Mouse (Mus musculus) kidney, embryonic 15.5 days (tissue): ENCODE measurements around the gene Etnk2. TPM values are rescaled to one million over a fixed set of nuclear protein-coding genes. Genes with fewer than 3 reads are reported as not detected.
"Not testable (repeated sequence)": the region's sequence is repeated elsewhere in the genome, so short reads cannot be mapped to it uniquely, and the experiment has no call there.

Experiments used
- ATAC-seq: fragments of 200-750 bp; cut with Nextera tagmentation; replicated peaks from 2 replicates; pipeline ENCODE4 v1.8.0; 2017; ENCODE audit warnings: moderate TSS enrichment; ENCODE audit not compliant: low FRiP score
- H3K27ac ChIP-seq: fragments of 300-500 bp; sonication (generic); 2 replicates; pipeline ENCODE4 v1.5.1; 2015; ENCODE audit warnings: mild to moderate bottlenecking, inconsistent platforms
- H3K27me3 ChIP-seq: fragments of 300-500 bp; sonication (generic); 2 replicates; pipeline ENCODE4 v1.6.1; 2015; ENCODE audit warnings: inconsistent platforms
- H3K36me3 ChIP-seq: fragments of 300-500 bp; sonication (generic); 2 replicates; pipeline ENCODE4 v1.6.1; 2015; ENCODE audit warnings: inconsistent platforms
- H3K4me1 ChIP-seq: fragments of 300-500 bp; sonication (generic); 2 replicates; pipeline ENCODE4 v1.6.1; 2015; ENCODE audit warnings: inconsistent platforms
- H3K4me2 ChIP-seq: fragments of 300-500 bp; sonication (generic); 2 replicates; pipeline ENCODE4 v1.6.1; 2015; ENCODE audit warnings: moderate library complexity, mild to moderate bottlenecking, inconsistent platforms
- H3K4me3 ChIP-seq: fragments of 300-500 bp; sonication (generic); replicated peaks from 2 replicates; pipeline ENCODE4 v1.5.1; 2015; ENCODE audit warnings: mild to moderate bottlenecking, inconsistent platforms
- H3K9ac ChIP-seq: fragments of 300-500 bp; sonication (generic); 2 replicates; pipeline ENCODE4 v1.6.1; 2015; ENCODE audit warnings: mild to moderate bottlenecking, inconsistent platforms
- H3K9me3 ChIP-seq: fragments of 300-500 bp; sonication (generic); replicated peaks from 2 replicates; pipeline ENCODE4 v1.6.1; 2016; ENCODE audit warnings: inconsistent platforms
- WGBS: fragments of 180-500 bp; shearing (Covaris S2); methylation state at CpG from one replicate; pipeline ENCODE4 v1.1.7; 2015; ENCODE audit warnings: mixed read lengths; 5-methylcytosine and 5-hydroxymethylcytosine counted together
- polyA plus RNA-seq: library from polyadenylated mRNA; unstranded; fragments of >200 nt; fragmentation: Nextera tagmentation; extraction: Ambion mirVana; gene quantifications from 2 replicates; pipeline ENCODE4 v1.2.1, GENCODE M21; 2015

Etnk2 gene
- polyA plus RNA-seq, 1 experiment from 2014 or later = 4.0 TPM

DNA sequence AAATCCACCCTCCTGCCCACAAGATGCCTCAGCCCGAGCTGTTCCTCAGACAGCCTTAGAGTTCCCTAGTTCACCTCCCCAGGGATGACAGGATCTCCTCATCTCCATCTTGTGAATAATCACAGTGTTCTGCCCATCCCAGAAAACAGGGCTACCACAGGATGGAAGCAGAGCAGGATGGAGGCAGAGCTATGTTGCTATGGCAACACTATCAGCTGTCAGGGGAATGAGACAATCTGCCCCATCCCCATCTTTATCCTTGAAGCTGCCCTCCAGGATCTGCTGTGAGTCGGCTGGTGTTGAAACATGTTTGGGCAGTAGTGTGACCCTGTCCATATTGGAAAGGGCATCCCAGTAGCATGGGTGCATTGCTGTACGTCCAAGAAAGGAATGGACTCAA lies 32.2 kb upstream of the Etnk2 start:
- Histone ChIP-seq H3K4me3 (no peak overlapping the region), H3K4me2 (no peak overlapping the region), H3K27me3 (peaks cover 43% of the 10 kb centered on the region), H3K9ac (no peak overlapping the region), H3K27ac (no peak overlapping the region), H3K9me3 (no peaks in the 10 kb centered on the region), H3K36me3 (no peaks in the 10 kb centered on the region), H3K4me1 (peaks cover 8% of the 10 kb centered on the region)
- 75% methylated on average over 3 of the region's 3 CpGs for WGBS
- no peak for ATAC-seq

DNA sequence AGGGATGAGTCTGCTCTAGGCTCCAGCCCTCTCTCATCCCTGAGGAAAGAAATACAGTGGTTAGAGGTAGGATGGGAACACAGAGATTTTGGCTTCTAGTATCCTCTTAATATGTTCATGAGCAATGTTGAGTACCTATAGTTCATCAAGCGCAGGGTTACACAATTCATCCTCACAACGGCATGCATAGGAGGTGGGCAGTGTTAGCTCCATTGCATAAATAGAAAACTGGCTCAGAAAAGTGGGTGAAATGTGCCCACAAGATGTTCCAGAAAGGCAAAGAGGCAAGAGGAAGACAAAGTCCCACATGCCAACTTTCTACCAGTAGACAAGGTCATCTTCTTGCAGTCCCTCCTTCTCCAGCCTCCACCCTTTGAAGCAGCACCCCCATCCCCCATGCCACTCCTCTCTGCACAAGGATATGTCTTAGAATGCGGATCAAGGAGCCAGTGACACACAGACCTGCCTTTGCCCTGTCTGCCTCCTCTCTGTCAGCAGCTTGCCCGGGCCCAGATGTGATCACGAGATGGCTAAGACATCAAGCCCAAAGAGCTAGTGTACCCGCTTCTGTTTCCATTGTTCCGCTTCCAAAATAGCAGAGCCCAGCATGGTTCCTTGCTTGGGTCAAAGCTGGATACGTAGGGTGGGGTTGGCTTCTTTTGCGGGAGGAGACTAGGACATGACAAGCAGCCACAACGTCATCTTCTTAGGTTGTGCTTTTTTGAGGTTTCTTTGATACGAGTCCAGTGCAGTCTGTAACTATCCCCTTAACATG lies 30.5 kb upstream of the Etnk2 start:
- no peak overlapping the region for H3K27ac ChIP-seq
- no peak for ATAC-seq
- WGBS = 91% methylated on average over 11 of the region's 11 CpGs
- no peak overlapping the region for H3K4me2 ChIP-seq
- peaks cover 8% of the 10 kb centered on the region for H3K4me1 ChIP-seq
- no peaks in the 10 kb centered on the region for H3K9me3 ChIP-seq
- no peak overlapping the region for H3K4me3 ChIP-seq
- H3K36me3 ChIP-seq = no peaks in the 10 kb centered on the region
- no peak overlapping the region for H3K9ac ChIP-seq
- peaks cover 36% of the 10 kb centered on the region for H3K27me3 ChIP-seq

DNA sequence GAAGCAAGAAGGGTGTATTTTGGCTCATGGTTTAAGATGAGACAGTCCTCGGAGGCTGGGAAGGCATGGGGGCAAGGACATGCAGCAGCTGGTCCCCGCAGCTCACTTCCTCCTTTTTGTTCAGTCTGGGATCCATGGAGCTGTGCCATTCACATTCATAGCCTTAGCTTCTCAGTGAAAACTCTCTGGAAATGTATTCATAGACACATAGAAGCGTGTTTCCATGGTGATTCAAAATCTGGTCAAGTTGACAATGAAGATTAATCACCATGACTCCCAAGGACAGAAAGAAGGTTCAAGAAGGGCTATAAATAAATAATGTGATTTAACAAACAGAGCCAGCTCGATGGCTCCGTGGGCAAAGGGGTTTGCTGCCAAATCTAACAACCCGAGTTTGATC lies 29.4 kb upstream of the Etnk2 start:
- no peaks in the 10 kb centered on the region for H3K9me3 ChIP-seq
- ATAC-seq = no peak
- H3K4me1 ChIP-seq = peaks cover 8% of the 10 kb centered on the region
- H3K27me3 ChIP-seq = peaks cover 25% of the 10 kb centered on the region
- H3K4me3 ChIP-seq = no peak overlapping the region
- H3K36me3 ChIP-seq = no peaks in the 10 kb centered on the region
- 85% methylated on average over 6 of the region's 6 CpGs for WGBS
- no peak overlapping the region for H3K27ac ChIP-seq
- H3K9ac ChIP-seq = no peak overlapping the region
- H3K4me2 ChIP-seq = no peak overlapping the region

DNA sequence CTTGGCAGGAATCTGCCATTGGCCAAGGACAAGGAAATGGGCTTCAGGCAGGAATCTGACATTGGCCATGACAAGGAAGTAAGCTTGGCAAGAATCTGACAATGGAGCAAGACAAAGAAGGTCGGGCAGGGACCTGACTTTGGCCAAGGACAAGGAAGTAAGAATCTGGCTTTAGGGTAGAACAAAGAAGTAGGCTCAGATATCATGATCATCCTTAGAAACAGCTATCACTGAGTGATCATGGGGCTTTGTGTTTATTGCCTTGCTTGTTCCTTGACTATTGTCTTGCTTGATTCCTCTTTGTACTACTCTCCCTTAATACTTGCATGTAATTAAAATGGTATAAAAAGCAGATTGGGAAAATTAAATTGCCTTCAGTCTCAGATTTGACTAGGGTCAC lies 23.0 kb upstream of the Etnk2 start:
- H3K9me3 ChIP-seq, H3K4me2 ChIP-seq, H3K36me3 ChIP-seq, H3K27me3 ChIP-seq, ATAC-seq, H3K4me1 ChIP-seq, H3K4me3 ChIP-seq, H3K9ac ChIP-seq, H3K27ac ChIP-seq: not testable (repeated sequence)
- 64% methylated on average over 1 of the region's 1 CpGs for WGBS

DNA sequence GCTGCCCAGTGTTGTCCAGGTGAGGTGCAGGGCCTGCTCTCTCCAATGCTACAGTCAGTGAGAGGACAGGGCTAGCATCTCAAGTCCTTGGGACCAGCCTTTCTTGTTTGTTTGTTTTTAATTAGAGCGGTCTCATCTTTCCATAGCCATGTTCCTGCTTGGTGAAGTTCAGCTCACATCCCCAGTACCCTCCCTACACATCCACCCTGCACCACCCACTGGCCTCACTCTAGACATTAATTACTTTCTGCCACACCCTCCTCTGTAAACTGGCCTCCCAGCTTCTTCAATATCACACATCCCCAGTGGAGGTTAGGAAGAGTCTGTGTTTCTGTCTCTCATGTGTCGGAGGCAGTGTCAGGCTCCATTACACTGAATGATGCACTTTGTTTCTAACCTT lies 19.0 kb upstream of the Etnk2 start:
- Histone ChIP-seq H3K4me3 (no peak overlapping the region), H3K9ac (no peak overlapping the region), H3K27me3 (no peaks in the 10 kb centered on the region), H3K27ac (no peak overlapping the region), H3K36me3 (no peaks in the 10 kb centered on the region), H3K4me1 (peaks cover 5% of the 10 kb centered on the region; the same call in 1 of the 2 replicates), H3K9me3 (no peaks in the 10 kb centered on the region), H3K4me2 (no peak overlapping the region)
- 74% methylated on average over 2 of the region's 2 CpGs for WGBS
- ATAC-seq = no peak; the same call in 1 of the 2 replicates

DNA sequence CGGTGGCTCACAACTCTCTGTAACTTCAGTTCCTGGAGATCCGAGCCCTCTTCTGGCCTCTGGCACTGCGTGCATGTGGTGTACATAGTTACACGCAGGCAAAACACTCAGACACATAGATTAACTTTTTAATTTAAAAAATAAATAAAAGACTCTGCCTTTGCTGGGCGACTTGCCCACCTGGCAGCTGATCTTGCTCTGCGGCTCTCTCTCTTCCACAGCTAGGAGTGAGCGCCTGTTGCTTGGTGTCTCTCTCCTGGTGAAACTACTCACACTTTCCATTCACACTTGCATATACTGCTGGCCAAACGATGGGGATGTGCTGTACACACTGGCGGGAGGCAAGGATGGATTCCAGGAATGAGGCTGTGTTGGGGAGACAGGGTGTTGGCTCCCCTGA lies 16.8 kb upstream of the Etnk2 start:
- Histone ChIP-seq H3K9me3 (no peaks in the 10 kb centered on the region), H3K27me3 (no peaks in the 10 kb centered on the region), H3K9ac (no peak overlapping the region), H3K4me1 (peaks cover 11% of the 10 kb centered on the region), H3K4me3 (no peak overlapping the region), H3K4me2 (no peak overlapping the region), H3K27ac (no peak overlapping the region), H3K36me3 (no peaks in the 10 kb centered on the region)
- no peak for ATAC-seq
- 86% methylated on average over 9 of the region's 9 CpGs for WGBS

DNA sequence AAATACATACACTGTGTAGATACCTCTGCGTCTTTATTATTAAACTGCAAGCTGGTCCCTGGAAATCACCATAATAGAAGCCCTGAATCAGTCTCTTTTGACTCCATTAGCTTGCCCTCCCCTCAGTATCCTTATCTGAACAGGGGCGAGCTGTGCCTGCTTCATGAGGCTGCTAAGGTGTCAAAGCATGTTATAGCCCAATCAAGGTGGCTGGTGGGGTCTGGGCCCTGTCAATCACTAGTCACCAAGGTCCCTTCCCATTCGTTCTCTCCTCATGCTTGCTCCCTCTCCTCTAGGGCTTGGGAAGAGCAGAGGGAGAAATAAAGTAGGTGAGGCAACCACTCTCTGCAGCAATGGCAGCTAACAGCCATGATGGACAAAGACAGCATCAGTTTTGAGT lies 16.1 kb upstream of the Etnk2 start:
- peaks cover 15% of the 10 kb centered on the region for H3K4me1 ChIP-seq
- H3K9me3 ChIP-seq = no peaks in the 10 kb centered on the region
- H3K9ac ChIP-seq = no peak overlapping the region
- ATAC-seq = no peak
- H3K27ac ChIP-seq = no peak overlapping the region
- H3K4me3 ChIP-seq = no peak overlapping the region
- H3K36me3 ChIP-seq = no peaks in the 10 kb centered on the region
- 55% methylated on average over 3 of the region's 3 CpGs for WGBS
- 0 out of 2 replicates have a peak, but pooled peaks cover 2% of the 10 kb centered on the region for H3K27me3 ChIP-seq
- H3K4me2 ChIP-seq = no peak overlapping the region

DNA sequence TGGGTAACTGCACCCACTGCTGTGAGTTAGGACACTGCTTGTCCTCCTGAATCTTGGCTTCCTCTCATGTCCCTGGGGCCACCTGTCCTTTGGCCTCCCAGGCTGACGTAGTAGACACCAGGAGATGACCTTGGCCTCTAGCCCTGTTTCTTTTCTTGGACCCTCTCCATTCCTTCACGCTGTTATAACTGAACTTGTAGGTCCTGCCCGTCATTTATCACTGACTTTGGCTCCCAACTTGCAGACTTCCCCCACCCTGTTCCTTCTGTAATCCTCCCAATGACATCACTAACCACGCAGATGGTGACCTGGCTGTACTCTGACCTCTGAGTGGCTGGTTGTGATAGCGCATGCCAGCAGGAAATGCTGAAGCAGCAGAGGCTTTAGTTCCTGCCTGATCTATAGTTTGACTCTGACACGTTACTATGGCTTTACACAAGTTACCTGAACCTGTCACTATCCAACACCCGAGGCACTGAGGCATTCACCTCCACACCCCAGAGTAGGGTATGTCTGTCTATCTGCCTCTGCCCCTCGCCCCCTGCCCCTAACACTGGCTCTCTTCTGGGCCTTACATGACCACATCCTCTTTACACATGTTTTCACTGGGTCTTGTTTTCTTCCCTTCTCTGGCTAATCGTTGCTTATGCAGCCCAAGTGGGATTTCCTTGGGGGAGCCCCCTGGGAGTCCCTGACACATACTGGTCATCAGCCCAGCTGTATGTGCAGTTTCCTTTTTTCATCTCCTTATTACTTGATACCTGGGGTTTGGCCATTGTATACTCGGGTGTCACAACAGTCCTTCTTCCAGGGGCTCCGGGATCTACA lies 15.5 kb upstream of the Etnk2 start:
- H3K27ac ChIP-seq = no peak overlapping the region
- H3K4me3 ChIP-seq = no peak overlapping the region
- H3K9me3 ChIP-seq = no peaks in the 10 kb centered on the region
- H3K36me3 ChIP-seq = no peaks in the 10 kb centered on the region
- 0 out of 2 replicates have a peak, but pooled peaks cover 4% of the 10 kb centered on the region for H3K27me3 ChIP-seq
- no peak overlapping the region for H3K9ac ChIP-seq
- H3K4me2 ChIP-seq = no peak overlapping the region
- H3K4me1 ChIP-seq = peaks cover 15% of the 10 kb centered on the region
- no peak for ATAC-seq
- 54% methylated on average over 11 of the region's 11 CpGs for WGBS

DNA sequence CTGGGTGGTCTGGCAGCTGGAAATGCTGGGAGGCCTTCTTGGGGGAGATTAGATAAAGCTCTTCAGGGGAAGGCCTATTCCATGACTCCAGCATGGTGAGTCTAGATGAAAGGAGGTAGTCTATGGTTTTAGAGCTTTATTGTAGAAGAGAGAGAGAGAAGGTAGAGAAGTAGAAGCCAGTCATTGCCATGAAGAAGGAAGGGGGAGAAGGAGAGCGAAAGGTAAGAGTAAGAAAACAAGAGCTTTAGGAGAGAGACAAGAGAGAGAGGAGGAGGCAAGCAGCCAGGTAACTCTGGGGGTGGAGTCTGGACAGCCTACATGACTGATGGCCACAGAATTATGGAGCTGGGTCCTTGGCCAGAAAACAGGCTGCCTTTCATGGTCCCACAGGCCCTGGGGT lies 13.2 kb upstream of the Etnk2 start, which contains the start of gene Ren1:
Gene Ren1, plus strand, starts transcription at position 301 of the 400 bp plus-strand sequence.
- Histone ChIP-seq H3K36me3 (no peaks in the 10 kb centered on the region), H3K4me2 (no peak within 1 kb of the TSS), H3K9ac (no peak within 1 kb of the TSS), H3K9me3 (no peaks in the 10 kb centered on the region), H3K27me3 (peaks cover 8% of the 10 kb centered on the region; the same call in 1 of the 2 replicates), H3K27ac (no peak within 1 kb of the TSS), H3K4me3 (no peak within 1 kb of the TSS), H3K4me1 (peaks cover 13% of the 10 kb centered on the region)
- 80% methylated on average over 1 of the region's 1 CpGs for WGBS
- ATAC-seq = no peak

DNA sequence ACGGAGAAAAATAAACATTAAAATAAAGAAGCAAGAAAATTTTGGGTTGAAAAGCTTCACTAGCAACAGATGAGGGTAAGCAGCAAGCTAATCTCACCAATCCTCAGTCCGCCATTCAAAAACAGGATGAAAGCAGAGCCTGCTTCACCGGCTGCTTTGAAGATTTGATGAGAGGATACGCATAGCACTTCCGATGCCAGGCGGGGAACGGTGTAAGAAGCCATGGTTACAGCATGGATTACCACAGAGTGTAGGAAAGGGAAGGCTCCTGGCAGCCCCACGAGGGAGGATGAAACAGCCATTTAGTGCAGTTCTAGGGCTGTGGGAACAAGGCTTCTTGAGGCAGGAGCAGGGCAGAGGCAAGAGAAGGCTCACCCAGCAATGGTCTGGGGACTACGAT lies 11.6 kb upstream of the Etnk2 start:
- Histone ChIP-seq H3K27me3 (peaks cover 21% of the 10 kb centered on the region), H3K9ac (no peak overlapping the region), H3K27ac (no peak overlapping the region), H3K36me3 (no peaks in the 10 kb centered on the region), H3K4me2 (no peak overlapping the region), H3K9me3 (no peaks in the 10 kb centered on the region), H3K4me1 (peaks cover 24% of the 10 kb centered on the region), H3K4me3 (no peak overlapping the region)
- no peak for ATAC-seq
- 34% methylated on average over 9 of the region's 9 CpGs for WGBS

DNA sequence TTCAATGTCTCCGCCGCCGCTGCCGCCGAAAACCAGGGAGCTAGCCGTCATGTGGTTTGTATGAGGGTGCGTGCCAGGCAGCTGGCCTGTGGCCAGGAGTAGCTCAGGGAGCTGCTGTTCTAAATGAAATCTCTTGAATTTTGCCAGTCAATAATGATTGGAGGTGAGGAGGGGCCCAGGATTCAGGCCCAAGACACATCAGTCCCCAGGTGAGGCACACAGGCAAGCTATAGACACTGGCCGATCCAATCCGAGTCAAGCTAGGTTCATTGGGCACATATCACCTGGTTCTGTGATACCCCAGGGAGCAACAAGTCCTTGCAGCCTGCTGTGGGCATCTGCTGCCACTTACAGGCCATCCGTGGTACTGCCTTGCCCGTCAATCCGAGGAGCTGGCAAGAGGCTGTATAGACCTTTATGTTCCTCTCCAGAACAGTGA lies 10.0 kb upstream of the Etnk2 start:
- Histone ChIP-seq H3K4me2 (no peak overlapping the region), H3K9ac (no peak overlapping the region), H3K27me3 (peaks cover 28% of the 10 kb centered on the region), H3K4me1 (peaks cover 21% of the 10 kb centered on the region), H3K9me3 (no peaks in the 10 kb centered on the region), H3K27ac (no peak overlapping the region), H3K36me3 (no peaks in the 10 kb centered on the region), H3K4me3 (no peak overlapping the region)
- WGBS = 54% methylated on average over 12 of the region's 12 CpGs
- ATAC-seq = no peak

DNA sequence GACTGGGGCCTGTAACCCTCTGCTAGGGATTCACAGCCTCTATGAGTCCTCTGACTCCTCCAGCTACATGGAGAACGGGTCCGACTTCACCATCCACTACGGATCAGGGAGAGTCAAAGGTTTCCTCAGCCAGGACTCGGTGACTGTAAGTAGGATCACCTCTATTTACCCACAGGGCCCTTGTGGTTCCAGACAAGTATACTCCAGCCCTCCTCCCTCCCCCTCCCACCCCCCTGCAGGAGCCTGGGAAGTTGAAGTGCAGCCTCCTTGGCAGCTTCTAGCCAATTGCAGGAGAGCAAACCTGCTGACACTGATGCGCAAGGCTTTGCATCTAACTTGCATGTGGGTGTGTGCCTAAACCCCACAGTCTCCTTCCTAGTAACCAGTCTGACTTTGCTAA lies 7.9 kb upstream of the Etnk2 start:
- H3K27me3 ChIP-seq = peaks cover 28% of the 10 kb centered on the region
- no peak overlapping the region for H3K4me2 ChIP-seq
- WGBS = 52% methylated on average over 5 of the region's 5 CpGs
- H3K27ac ChIP-seq = no peak overlapping the region
- peaks cover 18% of the 10 kb centered on the region for H3K4me1 ChIP-seq
- H3K36me3 ChIP-seq = no peaks in the 10 kb centered on the region
- H3K4me3 ChIP-seq = no peak overlapping the region
- H3K9me3 ChIP-seq = no peaks in the 10 kb centered on the region
- H3K9ac ChIP-seq = no peak overlapping the region
- no peak for ATAC-seq
